Mouse (Mus musculus) T-helper 17 cell (primary cell): Measurements from ENCODE around the gene Cd200r4.

Experiments
- in situ Hi-C, 2 experiments: fragments of 300-600 bp; cut with MboI, MseI; formaldehyde crosslinking; loops; 1 replicate in 1 of 2; 2 replicates in 1 of 2; pipeline ENCODE4 v1.15.1; 2025; ENCODE audit warnings: high pct_unique_total_duplicates in 2 of 2

Cd200r4 gene

GRCm38 (mm10) chr16:44866797-44867196 is 55.3 kb downstream of the Cd200r4 start, which contains the start of gene Cd200r2:
TSS of gene Cd200r2 (plus strand) at chr16:44867097.
- in situ Hi-C loops = no loop called here

DNA sequence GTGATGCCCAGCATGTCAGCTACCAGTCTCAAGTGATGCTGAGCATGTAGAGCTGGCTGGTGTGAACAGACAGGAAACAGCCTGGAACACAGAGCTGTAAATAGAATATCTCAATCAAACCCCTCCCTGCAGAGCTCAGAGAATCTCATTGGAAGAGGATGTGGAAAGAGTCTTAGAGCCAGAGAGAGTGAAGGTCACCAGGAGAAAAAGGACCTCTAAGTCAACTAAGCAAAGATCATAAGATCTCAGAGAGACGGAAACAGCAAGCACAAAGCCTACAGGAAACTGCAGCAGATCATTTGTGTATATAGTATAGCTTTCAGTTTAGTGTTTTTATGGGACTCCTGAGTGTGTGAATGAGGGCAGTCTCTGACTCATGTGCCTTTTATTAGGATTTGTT is 63.6 kb downstream of the Cd200r4 start:
- in situ Hi-C loops = no loop called here

DNA sequence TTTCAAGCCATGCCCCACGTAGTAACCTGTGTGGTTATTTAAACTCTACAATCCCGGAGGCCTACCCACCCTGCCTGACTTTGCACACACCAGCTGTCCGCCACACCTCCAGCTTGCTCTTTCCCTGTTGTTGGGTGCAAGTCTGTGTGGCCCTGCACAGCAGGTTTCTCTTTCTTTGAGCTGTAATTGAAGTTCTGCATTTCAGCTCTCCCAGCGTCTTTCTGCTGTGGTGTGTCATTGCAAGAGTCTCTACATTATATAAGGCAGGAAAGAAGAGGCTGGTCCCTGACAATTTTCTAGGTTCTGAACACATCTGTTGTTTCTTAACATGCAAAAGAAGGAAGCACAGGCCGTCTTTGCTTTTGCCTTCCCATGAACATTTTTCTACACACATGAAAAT is 65.1 kb downstream of the Cd200r4 start:
- in situ Hi-C loops = no loop called here

GRCm38 (mm10) chr16:44877595-44877994 is 66.1 kb downstream of the Cd200r4 start:
- in situ Hi-C loops = no loop called here
